Mouse (Mus musculus): Measurements from ENCODE around the gene Commd7.

DNA sequence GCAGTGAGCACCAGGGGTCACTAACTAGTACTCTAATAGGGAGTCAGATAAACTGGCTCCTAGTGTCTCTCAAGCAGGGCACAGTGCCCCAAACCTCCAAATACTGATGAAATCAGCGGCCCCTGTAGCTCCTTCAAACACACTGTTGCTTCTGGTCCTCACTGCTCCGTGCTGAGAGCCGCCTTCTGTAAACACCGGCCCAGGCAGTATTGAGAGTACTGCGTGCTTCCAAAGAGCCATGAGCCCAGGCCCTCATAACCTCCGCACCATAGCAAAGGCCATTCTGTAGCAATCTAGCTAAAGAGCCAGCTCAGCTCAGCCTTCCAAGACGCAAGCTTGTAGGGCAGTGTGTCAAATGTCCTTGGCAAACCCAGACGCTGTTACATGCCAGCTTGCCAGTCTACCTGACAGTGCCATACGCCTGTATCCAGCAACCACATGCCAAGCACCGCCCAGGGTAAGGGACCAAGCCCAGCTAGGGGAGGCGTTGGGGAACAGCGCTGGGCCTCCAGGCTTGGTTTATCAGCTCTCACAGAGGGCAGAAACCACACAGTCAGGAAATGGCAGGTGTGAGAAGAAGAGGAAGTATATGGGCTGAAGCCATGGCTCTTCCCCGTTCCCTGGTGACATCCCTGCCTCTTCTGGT lies 24.6 kb downstream of the Commd7 start:
- TF ChIP-seq TCF12 (IDR thresholded peaks at IDR 0.05; ENCODE audit: insufficient read depth, poor library complexity, severe bottlenecking) = no peak
- TF ChIP-seq POLR2A (IDR thresholded peaks at IDR 0.05; ENCODE audit: insufficient read length, low read depth) = no peak
- no peak for TF ChIP-seq MYOD1 (IDR thresholded peaks at IDR 0.05; ENCODE audit: control insufficient read depth in 1 of 3, insufficient read length in 2 of 3, low read depth in 2 of 3)
- TF ChIP-seq SRF (IDR thresholded peaks at IDR 0.05; ENCODE audit: control insufficient read depth, insufficient read length, low read depth) = no peak

Data from myocyte (in vitro differentiated cells).